Mouse (Mus musculus) heart, adult 18-20 months (tissue): ENCODE measurements at regions not wholly inside any gene's neighbourhood (a gene's known extent, or its start where the extent isn't known, plus 50 kb on each side); places are given as distances from the start of the nearest gene placed in this dataset.

Source experiments
- DNase-seq, 2 experiments: peaks; one replicate each; pipeline ENCODE4 v3.0.0; 2021 to 2022; ENCODE audit warnings: mixed read lengths in 1 of 2

- DNase-seq = no peak
These were observed 303.5 kb downstream of the Meis1 start for GRCm38 (mm10) chr11:18715050-18715850.

GRCm38 (mm10) chr11:18714400-18714799 is 304.4 kb downstream of the Meis1 start:
- DNase-seq = no peak

- DNase-seq = no peak
These were observed 306.1 kb downstream of the Meis1 start for GRCm38 (mm10) chr11:18712642-18713053.

- DNase-seq = no peak
These were observed 309.2 kb downstream of the Meis1 start for GRCm38 (mm10) chr11:18709628-18710027.

GRCm38 (mm10) chr11:18681593-18681992 is 337.2 kb downstream of the Meis1 start:
- DNase-seq = no peak

GRCm38 (mm10) chr11:18676876-18677275 is 341.9 kb downstream of the Meis1 start:
- DNase-seq = no peak

GRCm38 (mm10) chr11:18670967-18671366 is 347.8 kb downstream of the Meis1 start:
- DNase-seq = no peak

- no peak for DNase-seq
These were observed 349.5 kb downstream of the Meis1 start for GRCm38 (mm10) chr11:18669322-18669721.

GRCm38 (mm10) chr11:18656358-18656757 is 362.4 kb downstream of the Meis1 start:
- DNase-seq = no peak

- no peak for DNase-seq
These were observed 386.6 kb downstream of the Meis1 start for GRCm38 (mm10) chr11:18631975-18632773.

GRCm38 (mm10) chr11:18631570-18631969 is 387.2 kb downstream of the Meis1 start:
- no peak for DNase-seq

- DNase-seq = no peak
These were observed 397.0 kb downstream of the Meis1 start for GRCm38 (mm10) chr11:18621777-18622176.

GRCm38 (mm10) chr11:18604836-18605235 is 413.9 kb downstream of the Meis1 start:
- DNase-seq = no peak

- no peak for DNase-seq
These were observed 417.1 kb downstream of the Meis1 start for GRCm38 (mm10) chr11:18601568-18602182.

- DNase-seq = no peak
These were observed 420.4 kb downstream of the Meis1 start for GRCm38 (mm10) chr11:18598349-18598748.

- peak in 1 of 2 experiments; percentile 7 for DNase-seq
These were observed 421.8 kb downstream of the Meis1 start for GRCm38 (mm10) chr11:18596996-18597395.

GRCm38 (mm10) chr11:18590487-18590886 is 428.3 kb downstream of the Meis1 start:
- DNase-seq = no peak

- DNase-seq = no peak
These were observed 432.3 kb downstream of the Meis1 start for GRCm38 (mm10) chr11:18586468-18586867.

GRCm38 (mm10) chr11:18585031-18585430 is 433.8 kb downstream of the Meis1 start:
- DNase-seq = no peak

- DNase-seq = no peak
These were observed 436.0 kb downstream of the Meis1 start for GRCm38 (mm10) chr11:18582781-18583161.

- DNase-seq = peak; percentile 51 to 68
These were observed 436.6 kb downstream of the Meis1 start for GRCm38 (mm10) chr11:18581997-18582780.
